Mouse (Mus musculus) forebrain, embryonic 12.5 days (tissue): Measurements from ENCODE around the gene Pde4d. TPM values are rescaled to one million over a fixed set of nuclear protein-coding genes. Genes with fewer than 3 reads are reported as not detected.

Experiments used
- ATAC-seq: fragments of 200-750 bp; cut with Nextera tagmentation; 2 replicates; pipeline ENCODE4 v1.8.0; 2017; ENCODE audit warnings: moderate TSS enrichment; ENCODE audit not compliant: low FRiP score
- H3K27ac ChIP-seq: fragments of 300-500 bp; sonication (generic); 2 replicates; pipeline ENCODE4 v1.5.1; 2016; ENCODE audit warnings: mild to moderate bottlenecking
- H3K27me3 ChIP-seq: fragments of 300-500 bp; sonication (generic); 2 replicates; pipeline ENCODE4 v1.6.1; 2016; ENCODE audit warnings: mild to moderate bottlenecking
- H3K36me3 ChIP-seq: fragments of 300-500 bp; sonication (generic); replicated peaks from 2 replicates; pipeline ENCODE4 v1.6.1; 2016; ENCODE audit warnings: mild to moderate bottlenecking
- H3K4me1 ChIP-seq: fragments of 300-500 bp; sonication (generic); 2 replicates; pipeline ENCODE4 v1.6.1; 2016
- H3K4me2 ChIP-seq: fragments of 300-500 bp; sonication (generic); 2 replicates; pipeline ENCODE4 v1.6.1; 2016; ENCODE audit warnings: mild to moderate bottlenecking, moderate library complexity
- H3K4me3 ChIP-seq: fragments of 300-500 bp; sonication (generic); replicated peaks from 2 replicates; pipeline ENCODE4 v1.5.1; 2016; ENCODE audit warnings: mild to moderate bottlenecking
- H3K9ac ChIP-seq: fragments of 300-500 bp; sonication (generic); 2 replicates; pipeline ENCODE4 v1.6.1; 2016; ENCODE audit warnings: mild to moderate bottlenecking
- H3K9me3 ChIP-seq: fragments of 300-500 bp; sonication (generic); 2 replicates; pipeline ENCODE4 v1.6.1; 2016
- WGBS: fragments of 180-500 bp; shearing (Covaris S2); methylation state at CpG from one replicate; pipeline ENCODE4 v1.1.7; 2016; 5-methylcytosine and 5-hydroxymethylcytosine counted together
- polyA plus RNA-seq: library from polyadenylated mRNA; unstranded; fragments of >200 nt; fragmentation: Nextera tagmentation; extraction: Ambion mirVana; gene quantifications from 2 replicates; pipeline ENCODE4 v1.2.1, GENCODE M21; 2016

Pde4d gene
- polyA plus RNA-seq, 1 experiment from 2014 or later = 15.0 TPM

DNA sequence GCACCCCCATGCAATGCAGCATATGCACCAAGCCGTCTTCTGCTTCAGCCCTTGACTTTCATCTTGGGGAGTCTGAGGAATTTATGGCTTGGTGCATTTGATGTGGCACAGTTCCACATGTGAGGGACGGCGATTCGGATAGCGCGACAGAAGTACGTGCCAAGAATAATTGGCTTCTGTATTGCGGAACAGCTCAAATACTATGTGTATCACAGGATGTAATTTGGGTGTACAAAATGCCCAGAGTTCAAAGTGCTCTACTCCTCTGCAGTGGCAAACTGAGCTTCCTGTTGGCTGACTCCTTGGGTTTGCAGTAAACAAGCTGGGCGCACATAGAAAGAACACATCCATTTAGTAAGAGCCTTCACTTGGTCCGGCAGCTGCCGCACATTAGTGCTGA, 1387.7 kb downstream of the Pde4d start:
- Histone ChIP-seq H3K4me1 (no peaks in the 10 kb centered on the region), H3K36me3 (no peaks in the 10 kb centered on the region), H3K9ac (no peak overlapping the region), H3K4me2 (no peak overlapping the region), H3K9me3 (no peaks in the 10 kb centered on the region), H3K27me3 (no peaks in the 10 kb centered on the region), H3K4me3 (no peak overlapping the region), H3K27ac (no peak overlapping the region)
- ATAC-seq = no peak
- WGBS = 92% methylated on average over 11 of the region's 11 CpGs

DNA sequence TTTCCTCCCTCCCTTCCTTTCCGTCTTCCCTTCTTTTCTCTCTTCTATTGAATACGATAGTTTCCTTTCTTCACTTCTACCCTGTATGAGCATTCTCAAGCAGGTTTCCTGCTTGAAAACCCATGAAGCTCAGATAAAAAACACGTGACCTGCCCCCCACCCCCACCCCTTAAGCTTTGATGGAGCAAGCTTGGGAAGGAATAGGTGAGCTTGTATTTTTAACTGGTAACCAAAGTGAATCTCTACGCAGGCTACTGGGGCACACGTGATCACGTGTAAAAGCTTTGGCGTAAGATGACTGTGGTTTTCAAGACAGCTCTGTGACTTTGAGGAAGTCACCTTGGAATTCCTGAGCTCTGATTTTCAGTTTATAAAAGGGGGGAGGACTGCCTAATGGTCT, 1388.2 kb downstream of the Pde4d start:
- no peak overlapping the region for H3K4me3 ChIP-seq
- H3K36me3 ChIP-seq = no peaks in the 10 kb centered on the region
- no peak for ATAC-seq
- H3K9me3 ChIP-seq = no peaks in the 10 kb centered on the region
- H3K4me2 ChIP-seq = no peak overlapping the region
- no peaks in the 10 kb centered on the region for H3K27me3 ChIP-seq
- no peak overlapping the region for H3K27ac ChIP-seq
- 90% methylated on average over 7 of the region's 7 CpGs for WGBS
- no peak overlapping the region for H3K9ac ChIP-seq
- no peaks in the 10 kb centered on the region for H3K4me1 ChIP-seq

GRCm38 (mm10) chr13:109840251-109840650, 1390.5 kb downstream of the Pde4d start:
- H3K9ac ChIP-seq = no peak overlapping the region
- 12% methylated on average over 2 of the region's 2 CpGs for WGBS
- H3K36me3 ChIP-seq = no peaks in the 10 kb centered on the region
- no peaks in the 10 kb centered on the region for H3K9me3 ChIP-seq
- no peaks in the 10 kb centered on the region for H3K4me1 ChIP-seq
- no peak for ATAC-seq
- no peak overlapping the region for H3K4me2 ChIP-seq
- no peak overlapping the region for H3K27ac ChIP-seq
- H3K27me3 ChIP-seq = no peaks in the 10 kb centered on the region
- no peak overlapping the region for H3K4me3 ChIP-seq

GRCm38 (mm10) chr13:109841140-109841822, 1391.5 kb downstream of the Pde4d start:
- no peaks in the 10 kb centered on the region for H3K27me3 ChIP-seq
- ATAC-seq = no peak
- no peak overlapping the region for H3K4me3 ChIP-seq
- no peaks in the 10 kb centered on the region for H3K36me3 ChIP-seq
- H3K4me1 ChIP-seq = no peaks in the 10 kb centered on the region
- H3K9ac ChIP-seq = no peak overlapping the region
- H3K9me3 ChIP-seq = no peaks in the 10 kb centered on the region
- WGBS = 82% methylated on average over 2 of the region's 2 CpGs
- H3K27ac ChIP-seq = no peak overlapping the region
- H3K4me2 ChIP-seq = no peak overlapping the region

- H3K9me3 ChIP-seq = no peaks in the 10 kb centered on the region
- ATAC-seq = no peak
- H3K4me2 ChIP-seq = no peak overlapping the region
- WGBS = 92% methylated on average over 2 of the region's 2 CpGs
- no peaks in the 10 kb centered on the region for H3K36me3 ChIP-seq
- no peak overlapping the region for H3K4me3 ChIP-seq
- no peak overlapping the region for H3K27ac ChIP-seq
- no peak overlapping the region for H3K9ac ChIP-seq
- H3K27me3 ChIP-seq = no peaks in the 10 kb centered on the region
- H3K4me1 ChIP-seq = no peaks in the 10 kb centered on the region
Measured at GRCm38 (mm10) chr13:109842982-109843381, 1393.2 kb downstream of the Pde4d start.

DNA sequence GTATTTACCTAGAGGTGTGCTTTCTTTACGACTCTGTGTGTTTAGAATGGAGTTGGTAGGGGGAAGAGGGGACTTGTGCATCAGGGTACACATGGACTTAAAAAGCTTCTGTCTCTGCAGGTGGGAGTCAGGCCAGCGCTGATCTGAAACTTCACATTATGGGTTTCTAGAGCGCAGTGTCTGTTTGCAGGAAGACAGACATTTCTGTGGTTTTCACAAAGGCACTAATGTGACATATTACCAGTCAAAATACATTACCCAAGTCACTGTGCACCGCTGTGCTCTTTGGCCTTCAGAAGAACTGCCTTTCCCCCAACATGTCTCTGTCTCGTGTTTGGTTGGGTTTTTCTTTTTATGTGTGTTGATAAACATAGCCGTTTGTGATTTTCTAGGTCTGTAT, 1395.1 kb downstream of the Pde4d start:
- no peaks in the 10 kb centered on the region for H3K36me3 ChIP-seq
- no peaks in the 10 kb centered on the region for H3K9me3 ChIP-seq
- no peak overlapping the region for H3K4me2 ChIP-seq
- H3K27me3 ChIP-seq = no peaks in the 10 kb centered on the region
- ATAC-seq = no peak
- no peaks in the 10 kb centered on the region for H3K4me1 ChIP-seq
- 91% methylated on average over 6 of the region's 6 CpGs for WGBS
- H3K27ac ChIP-seq = no peak overlapping the region
- no peak overlapping the region for H3K9ac ChIP-seq
- no peak overlapping the region for H3K4me3 ChIP-seq

DNA sequence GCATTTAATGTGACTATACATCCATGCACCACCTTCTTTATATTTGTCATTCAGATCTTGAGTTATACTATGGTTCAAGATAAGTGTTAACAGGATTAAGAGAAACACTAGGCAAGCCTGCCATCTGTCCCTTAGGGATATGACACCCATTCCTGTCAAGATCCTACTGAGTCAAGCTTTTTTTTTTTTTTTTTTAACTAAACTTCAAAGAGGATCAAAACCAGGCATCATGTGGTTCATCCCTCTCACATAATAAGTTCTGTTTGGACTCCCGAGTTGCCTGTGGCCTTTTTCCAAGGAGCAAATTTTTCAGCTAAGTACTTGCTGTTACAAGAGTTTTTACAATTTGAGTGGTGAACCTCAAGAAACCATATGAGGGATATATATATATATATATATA, 1414.1 kb downstream of the Pde4d start:
- WGBS = 87% methylated on average over 1 of the region's 1 CpGs

GRCm38 (mm10) chr13:109864311-109864710, 1414.6 kb downstream of the Pde4d start:
- no peak for ATAC-seq
- Histone ChIP-seq H3K27me3 (no peaks in the 10 kb centered on the region), H3K36me3 (no peaks in the 10 kb centered on the region), H3K27ac (no peak overlapping the region), H3K9me3 (no peaks in the 10 kb centered on the region), H3K4me3 (no peak overlapping the region), H3K4me2 (no peak overlapping the region), H3K4me1 (no peaks in the 10 kb centered on the region), H3K9ac (no peak overlapping the region)
- 88% methylated on average over 6 of the region's 6 CpGs for WGBS

More for the DNA sequence above, 1414.1 kb downstream of the Pde4d start:
- H3K4me1 ChIP-seq = no peaks in the 10 kb centered on the region
- no peaks in the 10 kb centered on the region for H3K27me3 ChIP-seq
- H3K36me3 ChIP-seq = no peaks in the 10 kb centered on the region
- H3K9ac ChIP-seq = no peak overlapping the region
- H3K27ac ChIP-seq = no peak overlapping the region
- H3K4me2 ChIP-seq = no peak overlapping the region
- no peak for ATAC-seq
- H3K4me3 ChIP-seq = no peak overlapping the region
- H3K9me3 ChIP-seq = no peaks in the 10 kb centered on the region

DNA sequence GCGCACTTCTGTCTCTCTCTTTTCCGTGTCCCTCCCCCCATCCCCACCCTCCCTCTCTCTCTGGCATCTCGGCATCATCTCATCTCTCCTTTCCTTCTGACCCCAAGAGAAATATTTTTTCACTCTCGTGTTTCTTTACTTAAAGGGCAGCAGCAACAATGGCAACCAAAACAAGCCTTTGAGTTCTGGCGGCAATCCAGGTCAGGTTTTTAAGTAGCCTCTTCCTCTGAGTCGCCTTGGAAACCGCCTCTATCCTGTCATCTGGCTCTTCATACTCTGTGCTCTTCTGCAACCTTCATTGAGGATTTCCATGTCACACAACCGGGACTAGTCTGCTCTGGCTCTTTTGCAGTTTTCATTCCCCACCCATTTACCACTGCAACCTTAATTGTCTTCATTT, 1430.6 kb downstream of the Pde4d start:
- Histone ChIP-seq H3K27ac (no peak overlapping the region), H3K9me3 (no peaks in the 10 kb centered on the region), H3K4me3 (no peak overlapping the region), H3K4me1 (no peaks in the 10 kb centered on the region; the same call in 1 of the 2 replicates), H3K4me2 (no peak overlapping the region), H3K9ac (no peak overlapping the region), H3K27me3 (no peaks in the 10 kb centered on the region), H3K36me3 (no peaks in the 10 kb centered on the region)
- WGBS = 68% methylated on average over 8 of the region's 8 CpGs
- ATAC-seq = no peak

DNA sequence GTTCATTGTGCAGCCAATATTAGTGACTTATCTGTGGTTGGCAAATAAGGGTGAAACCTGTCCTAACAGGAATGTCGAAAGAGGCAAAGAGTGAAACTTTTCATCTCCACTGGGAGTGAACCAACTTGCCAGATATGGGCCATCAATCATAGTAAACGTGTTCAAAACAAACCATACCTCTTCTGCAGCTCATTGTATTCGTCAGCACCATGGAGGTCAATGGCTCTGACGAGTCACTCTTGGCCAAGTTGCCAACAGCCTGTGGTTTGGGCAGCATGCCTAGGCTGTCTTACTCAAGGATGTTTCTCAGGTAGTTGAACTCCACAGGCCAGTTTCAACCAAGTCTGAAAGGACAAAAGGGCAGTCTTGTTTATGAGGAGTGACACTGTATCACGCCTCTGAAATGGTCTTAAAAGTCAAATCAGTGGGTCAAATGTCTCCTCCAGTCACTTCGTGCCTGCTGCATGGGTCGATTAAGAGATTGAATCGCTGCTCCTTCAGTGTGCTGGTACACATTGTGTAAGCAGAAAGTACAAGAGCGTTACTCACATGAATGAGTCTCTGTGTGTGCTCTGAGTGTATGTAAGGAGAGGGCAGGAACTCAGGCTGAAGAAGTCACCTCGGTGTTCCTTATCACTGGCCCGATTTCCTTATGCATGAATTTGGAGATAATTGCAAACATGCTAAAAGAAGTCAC, 1431.6 kb downstream of the Pde4d start:
- WGBS = 87% methylated on average over 11 of the region's 11 CpGs
- Histone ChIP-seq H3K9me3 (no peaks in the 10 kb centered on the region), H3K27ac (no peak overlapping the region), H3K36me3 (no peaks in the 10 kb centered on the region), H3K4me1 (no peaks in the 10 kb centered on the region; the same call in 1 of the 2 replicates), H3K9ac (no peak overlapping the region), H3K4me2 (no peak overlapping the region), H3K4me3 (no peak overlapping the region), H3K27me3 (no peaks in the 10 kb centered on the region)
- no peak for ATAC-seq

- ATAC-seq = no peak
- H3K9me3 ChIP-seq = no peaks in the 10 kb centered on the region
- H3K4me3 ChIP-seq = no peak overlapping the region
- H3K4me2 ChIP-seq = no peak overlapping the region
- H3K27ac ChIP-seq = no peak overlapping the region
- H3K4me1 ChIP-seq = no peaks in the 10 kb centered on the region; the same call in 1 of the 2 replicates
- H3K9ac ChIP-seq = no peak overlapping the region
- H3K36me3 ChIP-seq = no peaks in the 10 kb centered on the region
- WGBS = 85% methylated on average over 5 of the region's 5 CpGs
- H3K27me3 ChIP-seq = no peaks in the 10 kb centered on the region
Measured at GRCm38 (mm10) chr13:109883636-109884035, 1433.9 kb downstream of the Pde4d start.

DNA sequence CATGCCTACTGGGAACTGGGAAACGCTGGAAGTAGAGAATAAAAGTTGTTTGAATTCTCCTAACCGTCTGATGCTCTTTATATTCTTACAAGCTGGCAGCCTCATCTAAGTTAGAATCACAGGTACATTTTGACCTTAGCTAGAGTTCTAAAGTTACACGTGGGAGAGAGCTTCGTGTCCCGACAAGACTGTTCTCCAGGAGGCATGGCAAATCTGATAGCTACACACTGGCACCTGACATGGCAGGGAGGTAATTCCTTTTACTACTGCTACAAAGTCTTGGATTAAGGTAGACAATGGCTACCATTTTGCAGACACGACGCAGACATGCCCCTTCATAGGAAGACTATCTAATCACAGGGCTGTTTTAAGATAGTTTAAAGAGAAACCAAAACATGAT, 1435.1 kb downstream of the Pde4d start:
- no peaks in the 10 kb centered on the region for H3K27me3 ChIP-seq

GRCm38 (mm10) chr13:109888293-109888692, 1438.5 kb downstream of the Pde4d start:
- WGBS = 90% methylated on average over 4 of the region's 4 CpGs
- Histone ChIP-seq H3K9me3 (no peaks in the 10 kb centered on the region), H3K9ac (no peak overlapping the region), H3K4me1 (no peaks in the 10 kb centered on the region), H3K4me3 (no peak overlapping the region), H3K4me2 (no peak overlapping the region), H3K27me3 (no peaks in the 10 kb centered on the region), H3K36me3 (no peaks in the 10 kb centered on the region), H3K27ac (no peak overlapping the region)
- ATAC-seq = no peak

More for the DNA sequence above, 1435.1 kb downstream of the Pde4d start:
- no peak for ATAC-seq
- H3K9ac ChIP-seq = no peak overlapping the region
- no peaks in the 10 kb centered on the region; the same call in 1 of the 2 replicates for H3K4me1 ChIP-seq
- 94% methylated on average over 7 of the region's 7 CpGs for WGBS
- H3K4me2 ChIP-seq = no peak overlapping the region
- no peaks in the 10 kb centered on the region for H3K36me3 ChIP-seq
- no peak overlapping the region for H3K27ac ChIP-seq
- no peak overlapping the region for H3K4me3 ChIP-seq
- H3K9me3 ChIP-seq = no peaks in the 10 kb centered on the region
